Mouse (Mus musculus) spleen, postnatal 10 days (tissue): ENCODE results near the gene Ppm1f.
"Not testable (repeated sequence)": the region's sequence is repeated elsewhere in the genome, so short reads cannot be mapped to it uniquely, and the experiment has no call there.

Source experiments
- DNase-seq, 2 experiments: peaks; one replicate each; pipeline ENCODE4 v3.0.0; 2021 to 2022; ENCODE audit warnings: low spot score in 2 of 2

The Ppm1f gene

DNA sequence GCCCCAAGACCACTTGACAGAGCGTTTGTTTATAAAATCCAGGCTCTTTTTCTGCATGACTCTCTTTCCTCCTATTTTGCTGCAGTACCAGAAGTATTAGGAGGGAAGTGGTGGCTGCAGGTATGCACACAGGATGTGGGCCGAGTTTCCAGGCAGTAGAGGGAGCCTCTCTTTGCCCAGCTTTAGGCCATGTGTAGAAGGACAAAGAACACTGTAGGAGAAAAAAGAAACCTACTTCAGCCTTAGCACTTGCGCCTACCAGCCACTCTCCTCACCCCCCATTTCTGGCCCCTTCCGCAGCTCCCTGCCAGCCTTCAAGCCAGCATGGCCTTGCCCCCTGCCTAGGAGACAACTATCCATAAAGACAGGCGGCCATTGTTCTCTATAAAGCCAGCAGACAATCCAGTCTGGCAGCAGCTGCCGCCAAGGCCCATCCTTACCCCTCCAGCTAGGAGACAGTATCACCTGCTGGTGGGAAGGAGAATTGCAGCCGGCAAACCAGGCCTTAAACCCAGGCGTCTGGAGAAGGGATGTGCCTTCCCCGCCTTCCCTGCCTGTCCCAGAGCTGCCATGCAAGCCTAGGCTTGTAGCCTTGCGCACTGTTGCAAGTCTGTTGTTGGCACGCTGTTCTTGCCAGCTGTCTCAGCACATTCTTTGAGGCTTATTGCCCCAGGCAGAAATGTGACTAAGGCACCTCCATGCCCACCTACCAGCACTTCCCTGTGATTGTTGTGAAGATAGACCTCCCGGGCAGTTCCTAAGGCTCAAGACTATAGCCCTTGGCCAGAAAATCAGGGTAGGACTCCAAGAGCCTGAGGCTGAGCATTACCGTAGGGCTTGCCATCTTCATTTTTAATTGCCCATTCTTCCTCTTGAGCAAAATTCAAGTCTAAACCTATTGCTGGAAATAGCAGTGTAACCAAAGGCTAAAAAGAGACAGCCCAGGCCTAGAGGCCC, 15.7 kb downstream of the Ppm1f start:
- DNase-seq, result peak; percentile 67 to 78

DNA sequence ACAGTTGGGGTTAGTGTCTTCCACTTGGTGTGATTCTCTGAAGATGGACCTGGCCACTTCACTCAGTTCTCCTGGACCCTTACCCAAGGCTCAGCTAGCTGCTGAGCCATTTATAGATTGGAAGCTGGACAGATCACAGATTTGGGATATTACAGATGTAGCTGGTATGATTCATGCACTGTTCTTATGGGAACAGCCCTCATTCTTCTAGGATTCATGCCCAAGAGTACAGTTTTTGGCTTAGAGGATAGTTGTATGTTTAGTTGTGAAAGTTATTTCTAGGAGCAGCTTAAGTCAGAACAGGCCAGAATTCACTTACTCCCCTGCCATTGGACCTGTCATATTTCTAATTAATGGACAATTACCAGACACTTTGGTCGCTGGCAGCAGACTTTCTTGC, 17.2 kb downstream of the Ppm1f start:
- no peak for DNase-seq

DNA sequence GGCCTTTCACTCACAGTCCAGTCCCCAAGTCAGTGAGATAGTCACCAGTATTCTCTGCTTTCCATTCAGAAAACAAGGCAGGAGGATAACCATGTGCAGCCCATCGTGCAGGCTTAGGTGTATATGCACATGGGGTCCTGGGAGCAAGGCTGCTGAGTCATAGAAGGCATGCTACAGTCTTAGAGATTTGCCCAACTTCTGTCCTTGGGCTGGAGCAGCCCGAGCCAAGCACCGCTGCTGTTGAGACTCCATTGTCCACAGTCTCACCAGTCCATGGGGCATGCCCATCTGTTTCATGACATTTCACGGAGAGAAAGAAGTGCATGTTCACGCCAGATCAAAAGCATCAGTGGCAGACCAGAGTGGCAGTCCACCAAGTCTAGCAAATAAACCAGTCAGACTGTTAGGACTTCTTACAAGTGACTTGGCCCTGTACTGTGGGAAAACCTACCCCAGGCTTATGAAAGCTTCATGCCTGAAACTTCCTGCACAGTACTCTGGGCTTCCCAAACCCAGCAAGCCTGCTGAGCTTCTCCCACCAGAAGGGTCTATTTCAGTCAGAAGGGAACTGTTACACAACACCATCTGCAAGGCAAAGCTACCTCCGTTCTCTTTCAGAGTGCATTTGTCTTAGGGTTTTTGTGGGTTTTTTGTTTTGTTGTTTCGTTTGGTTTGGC, 22.3 kb downstream of the Ppm1f start:
- DNase-seq, result no peak

GRCm38 (mm10) chr16:16921021-16921435, 24.8 kb downstream of the Ppm1f start:
- DNase-seq, result peak in 1 of 2 experiments; percentile 30

DNA sequence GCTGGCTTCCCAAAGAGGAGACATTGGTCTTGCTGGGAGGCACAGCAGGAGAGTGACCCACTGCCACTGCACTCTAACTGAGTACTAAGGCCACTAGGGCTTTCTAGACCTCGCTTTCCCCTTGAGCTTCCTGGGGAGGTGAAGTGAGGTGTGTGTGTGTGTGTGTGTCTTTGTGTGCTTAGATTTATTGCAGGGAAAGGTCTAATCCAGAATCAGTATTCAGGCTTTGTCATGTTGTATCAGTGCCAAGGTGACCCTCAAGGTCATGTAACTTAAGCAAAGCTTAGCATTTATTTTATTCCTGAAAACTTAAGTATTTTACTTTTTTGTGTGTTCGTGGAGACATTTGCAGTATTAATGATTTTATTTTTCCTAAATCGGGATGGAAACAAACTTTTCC, 28.2 kb downstream of the Ppm1f start:
- no peak for DNase-seq

DNA sequence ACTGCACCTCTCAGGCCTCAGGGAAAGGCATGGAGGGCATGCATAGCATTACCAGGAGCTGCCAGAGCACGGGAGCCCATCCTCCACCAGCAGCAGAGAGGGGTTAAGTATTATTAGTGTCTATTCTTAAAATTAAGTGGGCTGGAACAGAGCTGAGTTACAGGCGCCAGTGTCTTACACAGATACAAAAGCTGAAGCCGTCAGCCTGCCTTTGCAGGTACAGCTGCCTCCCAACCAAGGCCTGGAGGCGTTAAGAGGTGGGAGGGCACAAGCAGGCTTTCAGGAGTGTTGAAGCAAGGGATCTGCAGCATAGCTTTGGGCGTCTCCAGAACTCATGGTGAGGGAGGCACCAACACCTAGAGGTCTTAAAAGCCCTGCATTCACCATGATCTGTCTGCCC, 30.3 kb downstream of the Ppm1f start:
- DNase-seq, result no peak

GRCm38 (mm10) chr16:16928908-16929307, 32.6 kb downstream of the Ppm1f start:
- DNase-seq, result not testable (repeated sequence)

GRCm38 (mm10) chr16:16930326-16930725, 34.1 kb downstream of the Ppm1f start:
- no peak for DNase-seq

- no peak for DNase-seq
Measured at GRCm38 (mm10) chr16:16930810-16931296, 34.6 kb downstream of the Ppm1f start.

DNA sequence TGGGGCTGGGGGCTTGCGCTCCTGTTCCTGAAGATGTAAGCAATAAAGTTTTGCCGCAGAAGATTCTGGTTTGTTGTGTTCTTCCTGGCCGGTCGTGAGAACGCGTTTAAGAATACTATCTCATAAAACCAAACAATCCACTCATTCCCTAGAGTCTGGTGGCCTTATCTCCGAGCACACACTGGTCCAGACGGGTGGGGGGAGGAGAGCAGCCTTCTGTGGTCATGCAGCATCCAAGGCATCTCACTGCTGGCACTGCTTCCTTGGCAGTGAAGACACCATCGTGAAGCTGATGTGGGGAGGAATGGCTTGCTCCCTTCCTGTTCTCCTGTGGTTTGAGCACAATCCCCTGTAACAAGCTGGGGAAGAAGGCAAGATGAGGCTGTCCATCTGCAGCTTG, 43.3 kb downstream of the Ppm1f start:
- DNase-seq, result no peak

DNA sequence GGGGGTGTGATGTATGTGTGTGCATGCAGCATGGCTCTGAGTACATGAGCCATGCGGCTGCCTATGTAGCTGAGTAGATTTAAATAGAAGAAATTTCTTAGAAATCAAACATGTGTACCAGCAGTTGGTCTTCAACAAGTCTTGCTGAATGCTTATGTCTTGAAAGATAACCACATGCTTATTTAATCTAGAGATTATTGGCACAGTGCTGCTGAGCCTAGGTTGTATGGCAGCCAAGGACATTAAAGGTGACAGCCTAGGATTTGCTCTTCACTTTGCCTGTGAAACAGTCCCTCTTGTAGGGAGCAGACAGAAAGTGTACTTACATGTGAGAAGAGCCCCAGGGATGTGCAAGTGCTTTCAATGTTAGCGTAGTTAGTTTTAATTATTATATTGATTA, 44.8 kb downstream of the Ppm1f start:
- DNase-seq, result no peak

- no peak for DNase-seq
Measured at GRCm38 (mm10) chr16:16958575-16958974, 62.3 kb downstream of the Ppm1f start.

DNA sequence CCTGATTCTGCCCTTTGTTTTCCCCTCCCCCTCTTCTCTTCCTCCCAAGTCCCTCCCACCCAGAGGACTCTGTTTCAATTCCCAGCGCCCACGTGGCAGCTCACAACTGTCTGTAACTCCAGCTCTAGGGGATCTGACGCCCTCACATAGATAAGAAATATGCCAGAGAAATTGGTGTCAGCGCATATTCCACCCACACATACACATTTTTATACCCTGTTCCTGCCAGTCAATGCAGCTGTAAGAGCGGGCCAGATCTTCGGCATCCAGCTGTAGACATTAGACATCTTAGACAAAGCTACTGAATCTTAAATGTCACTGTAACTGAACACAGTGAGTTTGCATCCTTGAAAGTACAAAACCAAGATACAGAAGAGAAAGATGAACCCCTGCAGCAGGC, 63.6 kb downstream of the Ppm1f start:
- no peak for DNase-seq

DNA sequence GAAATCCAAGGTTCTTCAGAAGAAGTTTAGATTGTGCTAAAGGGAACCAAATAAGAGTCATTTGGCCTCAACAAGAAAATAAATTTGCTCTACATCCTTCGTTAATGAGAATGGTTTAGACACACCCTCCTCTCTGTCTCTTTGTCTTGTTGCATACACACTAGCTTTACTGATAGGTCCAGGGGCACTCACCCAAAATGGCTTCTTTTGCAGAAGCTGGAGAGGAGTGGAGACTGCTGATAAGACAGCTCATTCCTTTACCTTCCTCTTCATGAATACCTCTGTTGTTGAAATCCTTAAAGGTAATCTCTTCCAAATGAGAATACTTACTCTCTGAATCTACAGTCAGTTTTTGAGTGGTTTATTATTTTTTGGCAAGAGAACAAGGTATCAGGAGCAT, 68.9 kb downstream of the Ppm1f start:
- no peak for DNase-seq

DNA sequence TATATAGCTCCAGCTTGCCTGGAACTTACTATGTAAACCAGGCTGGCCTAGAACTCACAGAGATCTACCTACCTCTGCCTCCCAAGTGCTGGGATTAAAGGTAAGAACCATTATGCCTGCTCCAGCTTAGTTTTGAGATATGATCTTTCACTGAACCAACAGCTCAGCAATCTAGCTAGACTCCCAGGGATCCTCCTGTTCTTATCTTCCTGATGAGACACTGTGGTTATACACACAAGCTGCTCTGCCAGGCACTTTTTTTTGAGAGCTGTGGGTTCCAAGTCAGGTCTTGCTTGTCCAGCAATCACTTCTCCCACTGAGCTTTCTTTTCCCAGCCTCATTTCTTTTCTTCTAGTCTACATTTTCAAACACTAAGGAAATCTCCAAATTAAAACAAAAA, 70.0 kb downstream of the Ppm1f start:
- DNase-seq, result no peak
